Mouse (Mus musculus) bone marrow macrophage, adult 2 months (primary cell): ENCODE data around the gene Pbx2.

Experiments
- CTCF ChIP-seq: IDR thresholded peaks from 2 replicates; pipeline ENCODE4 v1.5.1; 2012; ENCODE audit warnings: low read depth, mild to moderate bottlenecking, low read length, moderate library complexity
- POLR2A ChIP-seq: IDR thresholded peaks from 2 replicates; pipeline ENCODE4 v1.6.1; 2012; ENCODE audit warnings: mild to moderate bottlenecking, low read depth, low read length, borderline replicate concordance

GRCm38 (mm10) chr17:34645831-34646511 is 54.9 kb downstream of the Pbx2 start:
- TF ChIP-seq CTCF (no peak), POLR2A (no peak)
